Mouse (Mus musculus) adipose tissue, adult 10 weeks (tissue): ENCODE results near the gene BC017158. TPM values are rescaled to one million over a fixed set of nuclear protein-coding genes. Genes with fewer than 3 reads are reported as not detected.

Source experiments
- polyA plus RNA-seq: library from polyadenylated mRNA; stranded (reverse); fragments of 350-450 nt; fragmentation: Illumina TruSeq; extraction: RNeasy Lipid Tissue Mini Kit (QIAGEN cat#74804); gene quantifications from one replicate; pipeline ENCODE4 v1.2.3, GENCODE M21; 2014; ENCODE audit warnings: low read depth, low replicate concordance

Gene BC017158
- 29.3 TPM for polyA plus RNA-seq

GRCm38 (mm10) chr7:128297617-128298480 lies at the start of gene BC017158:
Gene BC017158 (minus strand): TSS chr7:128298170.

GRCm38 (mm10) chr7:128265411-128265810 lies 32.6 kb downstream of the BC017158 start, which contains the start of gene Slc5a2:
Gene Slc5a2 (plus strand): TSS chr7:128265657.

GRCm38 (mm10) chr7:128246496-128247391 lies 51.2 kb downstream of the BC017158 start, which contains the start of gene Tgfb1i1:
Gene Tgfb1i1 (plus strand): TSS chr7:128246812.

GRCm38 (mm10) chr7:128237927-128238778 lies 59.8 kb downstream of the BC017158 start, which contains the start of gene 9130023H24Rik:
Gene 9130023H24Rik (minus strand): TSS chr7:128238031.

GRCm38 (mm10) chr7:128236856-128237592 lies 60.9 kb downstream of the BC017158 start, which contains the start of gene Armc5:
Gene Armc5 (plus strand): TSS chr7:128237342.

Other genes with a start within 250 kb of the BC017158 start
- gene Itgam, start 235.5 kb downstream of the BC017158 start, polyA plus RNA-seq = 13.7 TPM
- 0.06 TPM for gene Gm49368, start 235.5 kb downstream of the BC017158 start, polyA plus RNA-seq
- gene Itgax, start 168.6 kb downstream of the BC017158 start, polyA plus RNA-seq = 3.2 TPM
- 0.22 TPM for gene Itgad, start 143.8 kb downstream of the BC017158 start, polyA plus RNA-seq
- gene Cox6a2, start 91.8 kb downstream of the BC017158 start, polyA plus RNA-seq = not detected
- 9.3 TPM for gene Armc5, start 60.8 kb downstream of the BC017158 start, polyA plus RNA-seq
- gene 9130023H24Rik, start 60.1 kb downstream of the BC017158 start, polyA plus RNA-seq = 6.0 TPM
- 34.5 TPM for gene Tgfb1i1, start 51.4 kb downstream of the BC017158 start, polyA plus RNA-seq
- not detected for gene Slc5a2, start 32.5 kb downstream of the BC017158 start, polyA plus RNA-seq
- 23.0 TPM for gene Rgs10, start 120.6 kb upstream of the BC017158 start, polyA plus RNA-seq
- 57.9 TPM for gene Tial1, start 163.5 kb upstream of the BC017158 start, polyA plus RNA-seq
- gene Bag3, start 225.4 kb upstream of the BC017158 start, polyA plus RNA-seq = 51.8 TPM